In the genomic region with DNA sequence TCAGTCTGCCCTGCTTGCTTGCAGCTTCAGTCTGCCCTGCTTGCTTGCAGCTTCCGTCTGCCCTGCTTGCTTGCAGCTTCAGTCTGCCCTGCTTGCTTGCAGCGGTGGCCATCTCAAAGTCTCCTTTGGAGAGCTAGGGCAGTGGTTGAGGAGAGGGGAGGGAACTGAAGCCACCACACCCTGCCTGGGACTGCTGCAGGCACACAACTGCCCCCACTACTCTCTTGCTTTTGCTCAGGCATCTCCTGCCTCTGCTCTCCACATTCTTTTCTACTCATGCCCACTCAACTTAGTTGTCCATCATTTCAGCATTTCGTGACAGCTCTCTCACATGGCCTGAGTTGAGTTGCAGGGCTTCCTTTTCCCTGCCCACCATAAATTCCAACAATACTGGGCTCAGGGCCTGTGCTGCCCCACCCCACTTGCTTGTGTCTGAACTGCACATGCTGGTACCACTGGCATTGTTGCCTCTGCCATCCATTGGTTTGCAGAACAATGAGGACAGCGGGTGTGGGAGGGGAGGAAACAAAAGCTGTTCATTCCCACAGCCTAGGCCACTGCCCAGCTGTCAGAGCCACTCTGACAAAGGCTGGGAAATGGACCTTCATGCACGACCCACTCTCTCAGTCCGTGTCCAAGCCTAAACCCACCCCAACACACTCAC, we compare ENCODE assay signal across 10 mouse cellular contexts. TPM values are rescaled to one million over a fixed set of nuclear protein-coding genes. Genes with fewer than 3 reads are reported as not detected.
DNase-seq lines count a peak whose midpoint lies in the region; ATAC-seq lines count a peak whose summit lies in the region.
"Had no signal": no experiment of that assay in that cellular context is flagged by ENCODE, and none has a peak within 500 bp of the region (broad histone marks: within the 10 kb centered on the region; RNA-seq: fewer than 3 reads in every experiment).

No protein-coding gene starts in this region.

- no peak overlapping the region for H3K9ac ChIP-seq in forebrain, embryonic 16.5 days (replicated peaks; ENCODE audit: low read depth, low read length)
- H3K9ac ChIP-seq in stomach, embryonic 16.5 days (ENCODE audit: low read length) = no peak overlapping the region
- H3K9ac ChIP-seq: limb, embryonic 12.5 days had no signal

- no peaks in the 10 kb centered on the region for H3K36me3 ChIP-seq in forebrain, embryonic 16.5 days (ENCODE audit: control insufficient read depth, insufficient read depth)
- H3K36me3 ChIP-seq in stomach, embryonic 16.5 days (ENCODE audit: control insufficient read depth, insufficient read depth, low read length) = no peaks in the 10 kb centered on the region
- H3K36me3 ChIP-seq: limb, embryonic 12.5 days had no signal

- no peak overlapping the region for H3K27ac ChIP-seq in forebrain, embryonic 16.5 days (ENCODE audit: low read length)
- H3K27ac ChIP-seq in stomach, embryonic 16.5 days (ENCODE audit: low read length) = no peak overlapping the region
- H3K27ac ChIP-seq: heart, adult 2 months; limb, embryonic 12.5 days had no signal

- no peaks in the 10 kb centered on the region for H3K27me3 ChIP-seq in forebrain, embryonic 16.5 days (replicated peaks; ENCODE audit: control insufficient read depth, insufficient read depth, low read length)
- no peaks in the 10 kb centered on the region for H3K27me3 ChIP-seq in stomach, embryonic 16.5 days (ENCODE audit: control insufficient read depth, insufficient read depth, low read length)
- H3K27me3 ChIP-seq: limb, embryonic 12.5 days had no signal

- H3K4me3 ChIP-seq in forebrain, embryonic 16.5 days (replicated peaks; ENCODE audit: low read length) = no peak overlapping the region
- no peak overlapping the region for H3K4me3 ChIP-seq in stomach, embryonic 16.5 days (replicated peaks; ENCODE audit: low read length)
- H3K4me3 ChIP-seq: heart, adult 2 months; limb, embryonic 12.5 days had no signal

- peak; percentile 49 for ATAC-seq in forebrain, embryonic 16.5 days
- peak; percentile 25; the same call in 1 of the 2 replicates for ATAC-seq in stomach, embryonic 16.5 days (ENCODE audit: insufficient read depth, low FRiP score)
- no peak for ATAC-seq in megakaryocyte, adult 5-6 weeks (ENCODE audit: poor library complexity, severe bottlenecking)
- ATAC-seq in megakaryocyte-erythroid progenitor cell, adult 5-6 weeks (replicated peaks; ENCODE audit: low FRiP score, low TSS enrichment, poor library complexity, severe bottlenecking) = no peak

- DNase-seq in layer of hippocampus, adult 11-12 months (ENCODE audit: low spot score) = peak; percentile 37
- DNase-seq in layer of hippocampus, adult 9-10 months (ENCODE audit: low spot score) = no peak
- peak; percentile 56 for DNase-seq in lung, postnatal 25 days (ENCODE audit: low spot score)
- DNase-seq in right cerebral cortex, postnatal 4 days = no peak

- H3K4me1 ChIP-seq in forebrain, embryonic 16.5 days (replicated peaks; ENCODE audit: control insufficient read depth, insufficient read depth, low read length) = peaks cover 6% of the 10 kb centered on the region; the same call in 1 of the 2 replicates
- H3K4me1 ChIP-seq in stomach, embryonic 16.5 days (ENCODE audit: control insufficient read depth, insufficient read depth, low read length) = no peaks in the 10 kb centered on the region
- H3K4me1 ChIP-seq: limb, embryonic 12.5 days had no signal

- no peaks in the 10 kb centered on the region for H3K9me3 ChIP-seq in forebrain, embryonic 16.5 days (ENCODE audit: control insufficient read depth, low read length)
- no peaks in the 10 kb centered on the region for H3K9me3 ChIP-seq in stomach, embryonic 16.5 days (replicated peaks; ENCODE audit: control insufficient read depth, low read length)
- H3K9me3 ChIP-seq: limb, embryonic 12.5 days had no signal

- H3K4me2 ChIP-seq in forebrain, embryonic 16.5 days (ENCODE audit: low read length) = no peak overlapping the region
- H3K4me2 ChIP-seq in stomach, embryonic 16.5 days (ENCODE audit: low read depth, low read length) = no peak overlapping the region
- H3K4me2 ChIP-seq: limb, embryonic 12.5 days had no signal

- WGBS in forebrain, embryonic 16.5 days = 17% methylated on average over 6 of the region's 6 CpGs
- 38% methylated on average over 6 of the region's 6 CpGs for WGBS in stomach, embryonic 16.5 days

RNA-seq across cellular contexts. Expression of a gene that starts 24.9 kb away (rescaled TPM):
- polyA plus RNA-seq in forebrain, embryonic 16.5 days (2015; fragmentation: Nextera tagmentation; extraction: Ambion mirVana) = 60.5 and 70.8 TPM in 2 replicates
- polyA plus RNA-seq in stomach, embryonic 16.5 days (2015; fragmentation: Nextera tagmentation; extraction: Ambion mirVana) = 55.7 and 59.9 TPM in 2 replicates
- total RNA-seq in megakaryocyte, adult 5-6 weeks (2015) = 36.6 and 37.7 TPM in 2 replicates
- total RNA-seq in megakaryocyte, adult 5-6 weeks (2017) = 40.7 and 56.7 TPM in 2 replicates
- total RNA-seq in megakaryocyte-erythroid progenitor cell, adult 5-6 weeks (2014; fragmentation: Nextera tagmentation) = 14.8 and 16.9 TPM in 2 replicates
- 27.7 and 39.4 TPM in 2 replicates for total RNA-seq in megakaryocyte-erythroid progenitor cell, adult 5-6 weeks (2017)

Comparison
In these comparisons a context has a peak if more than half of its experiments do, and no peak if none do; other contexts are left out.
1. DNase-seq: peak in layer of hippocampus, adult 11-12 months (single experiment) and lung, postnatal 25 days (single experiment); none in layer of hippocampus, adult 9-10 months (single experiment) and right cerebral cortex, postnatal 4 days (single experiment).
2. ATAC-seq: peak in forebrain, embryonic 16.5 days (single experiment) and stomach, embryonic 16.5 days (single experiment); none in megakaryocyte, adult 5-6 weeks (single experiment) and megakaryocyte-erythroid progenitor cell, adult 5-6 weeks (single experiment).